Mouse (Mus musculus): ENCODE results near the gene Ccr9. TPM values are rescaled to one million over a fixed set of nuclear protein-coding genes. Genes with fewer than 3 reads are reported as not detected.

The Ccr9 gene
- polyA plus RNA-seq, 1 experiment from 2014 or later = 8.4 TPM

- Histone ChIP-seq H3K27ac (ENCODE audit: low read length) (no peak overlapping the region), H3K9ac (ENCODE audit: low read length) (no peak overlapping the region), H3K4me3 (ENCODE audit: low read length) (no peak overlapping the region), H3K4me2 (ENCODE audit: low read depth, low read length) (no peak overlapping the region), H3K9me3 (replicated peaks; ENCODE audit: control insufficient read depth, low read length) (no peaks in the 10 kb centered on the region), H3K4me1 (ENCODE audit: control insufficient read depth, insufficient read depth, low read length) (no peaks in the 10 kb centered on the region), H3K36me3 (ENCODE audit: control insufficient read depth, insufficient read depth) (peaks cover 67% of the 10 kb centered on the region), H3K27me3 (ENCODE audit: control insufficient read depth, insufficient read depth, low read length) (no peaks in the 10 kb centered on the region)
- WGBS = 90% methylated on average over 2 of the region's 2 CpGs
- no peak for ATAC-seq (replicated peaks; ENCODE audit: extremely low read depth, insufficient read depth, low FRiP score)
Observed at GRCm38 (mm10) chr9:123818601-123819000, 140.4 kb downstream of the Ccr9 start.

GRCm38 (mm10) chr9:123826631-123827030 is 148.4 kb downstream of the Ccr9 start:
- peaks cover 75% of the 10 kb centered on the region for H3K36me3 ChIP-seq (ENCODE audit: control insufficient read depth, insufficient read depth)
- H3K4me3 ChIP-seq (ENCODE audit: low read length) = no peak overlapping the region
- no peaks in the 10 kb centered on the region for H3K9me3 ChIP-seq (replicated peaks; ENCODE audit: control insufficient read depth, low read length)
- WGBS = 84% methylated on average over 3 of the region's 3 CpGs
- no peaks in the 10 kb centered on the region for H3K27me3 ChIP-seq (ENCODE audit: control insufficient read depth, insufficient read depth, low read length)
- H3K9ac ChIP-seq (ENCODE audit: low read length) = no peak overlapping the region
- H3K4me1 ChIP-seq (ENCODE audit: control insufficient read depth, insufficient read depth, low read length) = no peaks in the 10 kb centered on the region
- no peak overlapping the region for H3K4me2 ChIP-seq (ENCODE audit: low read depth, low read length)
- ATAC-seq (replicated peaks; ENCODE audit: extremely low read depth, insufficient read depth, low FRiP score) = no peak
- H3K27ac ChIP-seq (ENCODE audit: low read length) = no peak overlapping the region

GRCm38 (mm10) chr9:123828916-123829315 is 150.7 kb downstream of the Ccr9 start:
- H3K27me3 ChIP-seq (ENCODE audit: control insufficient read depth, insufficient read depth, low read length) = no peaks in the 10 kb centered on the region
- H3K9me3 ChIP-seq (replicated peaks; ENCODE audit: control insufficient read depth, low read length) = no peaks in the 10 kb centered on the region
- WGBS = 90% methylated on average over 4 of the region's 4 CpGs
- no peak for ATAC-seq (replicated peaks; ENCODE audit: extremely low read depth, insufficient read depth, low FRiP score)
- H3K4me1 ChIP-seq (ENCODE audit: control insufficient read depth, insufficient read depth, low read length) = no peaks in the 10 kb centered on the region
- H3K9ac ChIP-seq (ENCODE audit: low read length) = no peak overlapping the region
- H3K27ac ChIP-seq (ENCODE audit: low read length) = no peak overlapping the region
- H3K36me3 ChIP-seq (ENCODE audit: control insufficient read depth, insufficient read depth) = peaks cover 63% of the 10 kb centered on the region
- H3K4me3 ChIP-seq (ENCODE audit: low read length) = no peak overlapping the region
- no peak overlapping the region for H3K4me2 ChIP-seq (ENCODE audit: low read depth, low read length)

Other genes with a start within 250 kb of the Ccr9 start
- gene Limd1, start 199.7 kb upstream of the Ccr9 start, polyA plus RNA-seq (2015; fragmentation: Nextera tagmentation; extraction: Ambion mirVana) = 56.6 and 62.4 TPM in 2 replicates
- 48.0 and 51.6 TPM in 2 replicates for gene Sacm1l, start 148.7 kb upstream of the Ccr9 start, polyA plus RNA-seq (2015; fragmentation: Nextera tagmentation; extraction: Ambion mirVana)
- 0.09 and 0.25 TPM in 2 replicates for gene Slc6a20b, start 45.9 kb upstream of the Ccr9 start, polyA plus RNA-seq (2015; fragmentation: Nextera tagmentation; extraction: Ambion mirVana)
- gene Slc6a20a, start 446 bp downstream of the Ccr9 start, polyA plus RNA-seq (2015; fragmentation: Nextera tagmentation; extraction: Ambion mirVana) = 0.30 and 0.34 TPM in 2 replicates
- gene Lztfl1, start 39.3 kb downstream of the Ccr9 start, polyA plus RNA-seq (2015; fragmentation: Nextera tagmentation; extraction: Ambion mirVana) = 33.9 and 39.0 TPM in 2 replicates
- 0.65 and 1.2 TPM in 2 replicates for gene Cxcr6, start 128.0 kb downstream of the Ccr9 start, polyA plus RNA-seq (2015; fragmentation: Nextera tagmentation; extraction: Ambion mirVana)
- gene Fyco1, start 173.5 kb downstream of the Ccr9 start, polyA plus RNA-seq (2015; fragmentation: Nextera tagmentation; extraction: Ambion mirVana) = 29.0 and 34.1 TPM in 2 replicates
- 0.05 TPM in 1 of 2 replicates, not detected in the other for gene Xcr1, start 183.6 kb downstream of the Ccr9 start, polyA plus RNA-seq (2015; fragmentation: Nextera tagmentation; extraction: Ambion mirVana)

All from heart, embryonic 16.5 days (tissue).